Mouse (Mus musculus) hindbrain, postnatal 0 days (tissue): ENCODE results near the gene Sh3pxd2b. TPM values are rescaled to one million over a fixed set of nuclear protein-coding genes. Genes with fewer than 3 reads are reported as not detected.

ENCODE experiments used
- ATAC-seq: fragments of 200-750 bp; cut with Nextera tagmentation; 2 replicates; pipeline ENCODE4 v1.8.0; 2017; ENCODE audit warnings: mild to moderate bottlenecking, moderate TSS enrichment, moderate library complexity
- DNase-seq: peaks from one replicate; pipeline ENCODE4 v3.0.0-alpha.2; 2015; ENCODE audit warnings: low spot score
- H3K27ac ChIP-seq: fragments of 300-500 bp; sonication (generic); 2 replicates; pipeline ENCODE4 v1.5.1; 2014; ENCODE audit warnings: mild to moderate bottlenecking
- H3K27me3 ChIP-seq: fragments of 300-500 bp; sonication (generic); 2 replicates; pipeline ENCODE4 v1.6.1; 2014; ENCODE audit warnings: low read length, mixed read lengths; ENCODE audit not compliant: insufficient read depth
- H3K36me3 ChIP-seq: fragments of 300-500 bp; sonication (generic); 2 replicates; pipeline ENCODE4 v1.6.1; 2014; ENCODE audit warnings: low read length, mixed read lengths; ENCODE audit not compliant: insufficient read depth
- H3K4me1 ChIP-seq: fragments of 300-500 bp; sonication (generic); 2 replicates; pipeline ENCODE4 v1.6.1; 2014; ENCODE audit warnings: antibody characterized with exemption, low read length, mixed read lengths; ENCODE audit not compliant: insufficient read depth
- H3K4me2 ChIP-seq: fragments of 300-500 bp; sonication (generic); 2 replicates; pipeline ENCODE4 v1.6.1; 2014; ENCODE audit warnings: low read depth, mild to moderate bottlenecking, low read length, moderate library complexity, mixed read lengths
- H3K4me3 ChIP-seq: fragments of 300-500 bp; sonication (generic); 2 replicates; pipeline ENCODE4 v1.5.1; 2014; ENCODE audit warnings: low read length
- H3K9ac ChIP-seq: fragments of 300-500 bp; sonication (generic); replicated peaks from 2 replicates; pipeline ENCODE4 v1.6.1; 2014; ENCODE audit warnings: mild to moderate bottlenecking, low read length, moderate library complexity, mixed read lengths
- H3K9me3 ChIP-seq: fragments of 300-500 bp; sonication (generic); 2 replicates; pipeline ENCODE4 v1.6.1; 2016; ENCODE audit warnings: low read length, mixed read lengths
- CTCF ChIP-seq: IDR thresholded peaks from 2 replicates; pipeline ENCODE4 v1.5.1; 2016; ENCODE audit warnings: antibody characterized with exemption, control low read depth, low read depth
- WGBS: fragments of 180-500 bp; shearing (Covaris S2); extraction: QIAGEN DNeasy Blood & Tissue Kit; methylation state at CpG from one replicate; pipeline ENCODE4 v1.1.7; 2014; 5-methylcytosine and 5-hydroxymethylcytosine counted together
- polyA plus RNA-seq: library from polyadenylated mRNA; unstranded; fragments of >200 nt; fragmentation: Nextera tagmentation; extraction: Ambion mirVana; gene quantifications from 2 replicates; pipeline ENCODE4 v1.2.1, GENCODE M21; 2015
- total RNA-seq: library from RNA; depleted of rRNA; stranded (reverse); fragments of >200 nt; gene quantifications from 2 replicates; pipeline ENCODE4 v1.2.3, GENCODE M21; 2014

Gene Sh3pxd2b
- total and polyA plus RNA-seq, 2 experiments from 2014 or later, result 7.4 to 37.4 TPM

GRCm38 (mm10) chr11:32340476-32341473, 6.8 kb upstream of the Sh3pxd2b start:
- ATAC-seq, result peak; percentile 71

DNA sequence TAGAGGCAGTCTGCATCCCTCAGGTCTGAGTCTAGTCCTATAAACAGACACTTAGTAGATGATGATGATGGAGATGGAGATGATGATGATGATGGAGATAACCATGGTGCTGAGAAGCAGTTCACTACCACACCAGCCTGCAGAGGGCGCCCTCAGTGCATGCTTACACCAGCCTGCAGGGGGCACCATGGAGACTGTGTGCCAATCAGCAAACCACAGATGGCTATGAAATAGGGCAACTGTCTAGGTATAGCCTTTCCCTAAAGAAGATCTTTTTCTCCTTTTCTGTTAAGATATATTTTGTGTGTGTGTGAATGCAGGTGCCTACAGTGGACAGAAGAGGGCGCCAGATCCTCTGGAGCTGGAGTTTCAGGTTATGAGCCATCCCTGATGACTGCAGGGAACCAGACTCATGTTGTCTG, 4.8 kb upstream of the Sh3pxd2b start:
- no peaks in the 10 kb centered on the region for H3K9me3 ChIP-seq
- 0 out of 2 replicates have a peak, but pooled peaks cover 3% of the 10 kb centered on the region for H3K4me1 ChIP-seq
- no peak overlapping the region for H3K4me2 ChIP-seq
- no peak overlapping the region for H3K9ac ChIP-seq
- peak; percentile 70 for DNase-seq
- TF ChIP-seq CTCF, result peak; percentile 82
- H3K27ac ChIP-seq, result no peak overlapping the region
- H3K36me3 ChIP-seq, result no peaks in the 10 kb centered on the region
- H3K27me3 ChIP-seq, result no peaks in the 10 kb centered on the region
- WGBS, result 21% methylated on average over 2 of the region's 2 CpGs
- no peak for ATAC-seq
- H3K4me3 ChIP-seq, result no peak overlapping the region

More at GRCm38 (mm10) chr11:32340476-32341473, 6.8 kb upstream of the Sh3pxd2b start:
- 52% methylated on average over 17 of the region's 17 CpGs for WGBS
- Histone ChIP-seq H3K9me3 (0 out of 2 replicates have a peak, but pooled peaks cover 4% of the 10 kb centered on the region), H3K9ac (no peak overlapping the region), H3K4me3 (no peak overlapping the region), H3K4me2 (no peak overlapping the region), H3K27me3 (no peaks in the 10 kb centered on the region), H3K36me3 (no peaks in the 10 kb centered on the region), H3K4me1 (no peaks in the 10 kb centered on the region), H3K27ac (no peak overlapping the region)
- DNase-seq, result peak; percentile 73
- TF ChIP-seq CTCF, result peak; percentile 87

DNA sequence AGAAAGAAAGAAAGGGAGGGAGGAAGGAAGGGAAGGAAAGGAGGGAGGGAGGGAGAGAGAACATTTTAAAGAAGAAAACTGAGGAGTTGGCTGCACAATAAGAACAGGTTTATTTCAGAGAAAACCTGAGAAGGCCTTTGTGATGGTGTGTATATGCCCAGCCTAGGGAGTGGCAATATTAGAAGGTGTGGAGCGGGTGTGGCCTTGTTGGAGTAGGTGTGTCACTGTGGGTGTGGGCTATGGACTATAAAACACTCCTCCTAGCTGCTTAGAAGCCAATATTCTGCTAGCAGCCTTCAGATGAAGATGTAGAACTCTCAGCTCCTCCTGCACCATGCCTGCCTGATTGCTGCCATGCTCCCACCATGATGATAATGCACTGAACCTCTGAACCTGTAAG, 4.3 kb upstream of the Sh3pxd2b start:
- H3K4me3 ChIP-seq, result no peak overlapping the region
- H3K9me3 ChIP-seq, result no peaks in the 10 kb centered on the region
- ATAC-seq (no peak), DNase-seq (no peak)
- no peaks in the 10 kb centered on the region for H3K27me3 ChIP-seq
- H3K4me2 ChIP-seq, result no peak overlapping the region
- H3K27ac ChIP-seq, result no peak overlapping the region
- no peak for TF ChIP-seq CTCF
- peaks cover 3% of the 10 kb centered on the region; the same call in 1 of the 2 replicates for H3K4me1 ChIP-seq
- H3K9ac ChIP-seq, result no peak overlapping the region
- no peaks in the 10 kb centered on the region for H3K36me3 ChIP-seq
- 96% methylated on average over 1 of the region's 1 CpGs for WGBS

GRCm38 (mm10) chr11:32345504-32346297, 1.9 kb upstream of the Sh3pxd2b start:
- WGBS, result 69% methylated on average over 6 of the region's 6 CpGs
- Histone ChIP-seq H3K27ac (no peak overlapping the region), H3K4me2 (no peak overlapping the region), H3K9ac (no peak overlapping the region), H3K9me3 (no peaks in the 10 kb centered on the region), H3K27me3 (no peaks in the 10 kb centered on the region), H3K36me3 (no peaks in the 10 kb centered on the region), H3K4me3 (no peak overlapping the region), H3K4me1 (peaks cover 14% of the 10 kb centered on the region)
- DNase-seq (no peak), ATAC-seq (no peak)
- TF ChIP-seq CTCF, result no peak

DNA sequence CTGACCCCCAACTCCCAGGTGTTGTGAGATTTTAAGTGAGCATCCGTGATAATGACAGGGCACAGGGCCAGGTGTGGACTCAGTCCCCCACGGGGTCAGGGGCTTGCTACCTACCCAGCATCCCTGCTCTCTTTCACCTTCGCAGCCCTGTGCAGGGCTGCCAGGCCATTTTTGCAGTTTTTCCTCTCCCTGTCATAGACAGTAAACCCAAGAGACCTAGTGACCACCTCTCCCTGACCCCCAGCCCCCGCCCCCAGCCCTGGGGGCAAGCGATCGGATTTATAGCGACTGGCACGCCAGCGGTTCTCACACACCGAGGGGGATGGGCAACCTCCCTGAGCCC, 385 bp upstream of the Sh3pxd2b start:
- H3K36me3 ChIP-seq, result no peaks in the 10 kb centered on the region
- TF ChIP-seq CTCF, result no peak
- DNase-seq, result no peak
- peak; percentile 19 for ATAC-seq
- no peaks in the 10 kb centered on the region for H3K9me3 ChIP-seq
- peak overlapping the region; percentile 60 for H3K4me3 ChIP-seq
- peak overlapping the region; percentile 93 for H3K4me2 ChIP-seq
- peak overlapping the region; percentile 76 for H3K9ac ChIP-seq
- under 1% methylated on average over 10 of the region's 10 CpGs for WGBS
- H3K27me3 ChIP-seq, result no peaks in the 10 kb centered on the region
- H3K27ac ChIP-seq, result peak overlapping the region; percentile 84
- H3K4me1 ChIP-seq, result peaks cover 14% of the 10 kb centered on the region

GRCm38 (mm10) chr11:32348433-32349283, 1.0 kb downstream of the Sh3pxd2b start:
- Histone ChIP-seq H3K9me3 (no peaks in the 10 kb centered on the region), H3K36me3 (no peaks in the 10 kb centered on the region), H3K9ac (peak overlapping the region; percentile 76), H3K4me1 (peaks cover 14% of the 10 kb centered on the region), H3K4me2 (peak overlapping the region; percentile 93), H3K4me3 (peak overlapping the region; percentile 60), H3K27ac (peak overlapping the region; percentile 84), H3K27me3 (no peaks in the 10 kb centered on the region)
- DNase-seq (no peak), ATAC-seq (no peak)
- WGBS, result 15% methylated on average over 9 of the region's 9 CpGs
- TF ChIP-seq CTCF, result no peak
